Mouse (Mus musculus) embryo, embryonic 9.5 days (tissue): ENCODE results near the gene Arhgap1.

Experiments
- DNase-seq: peaks from one replicate; pipeline ENCODE4 v3.0.0-alpha.2; 2017; ENCODE audit errors: extremely low spot score

Arhgap1 gene

DNA sequence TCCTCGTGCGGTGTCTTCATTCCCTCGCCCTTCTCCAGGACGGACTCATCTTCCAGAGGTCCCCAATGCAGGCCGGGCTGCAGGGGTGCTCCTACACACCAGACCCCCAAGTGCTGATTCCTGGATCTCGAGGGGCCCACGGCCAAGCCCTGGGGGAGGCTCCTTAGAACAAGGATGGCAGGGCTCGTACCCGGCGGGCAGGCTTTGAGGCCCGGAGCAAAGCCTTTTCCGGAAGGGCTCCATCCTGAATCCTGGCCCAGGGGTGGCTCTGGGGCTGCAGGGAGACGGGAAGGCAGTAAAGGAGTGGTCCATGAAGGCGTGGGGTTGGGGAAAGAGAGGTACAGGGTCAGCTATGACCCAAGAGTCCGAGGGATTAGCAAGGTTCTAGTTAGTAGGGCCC, 508 bp upstream of the Arhgap1 start:
- DNase-seq, result peak; percentile 7

DNA sequence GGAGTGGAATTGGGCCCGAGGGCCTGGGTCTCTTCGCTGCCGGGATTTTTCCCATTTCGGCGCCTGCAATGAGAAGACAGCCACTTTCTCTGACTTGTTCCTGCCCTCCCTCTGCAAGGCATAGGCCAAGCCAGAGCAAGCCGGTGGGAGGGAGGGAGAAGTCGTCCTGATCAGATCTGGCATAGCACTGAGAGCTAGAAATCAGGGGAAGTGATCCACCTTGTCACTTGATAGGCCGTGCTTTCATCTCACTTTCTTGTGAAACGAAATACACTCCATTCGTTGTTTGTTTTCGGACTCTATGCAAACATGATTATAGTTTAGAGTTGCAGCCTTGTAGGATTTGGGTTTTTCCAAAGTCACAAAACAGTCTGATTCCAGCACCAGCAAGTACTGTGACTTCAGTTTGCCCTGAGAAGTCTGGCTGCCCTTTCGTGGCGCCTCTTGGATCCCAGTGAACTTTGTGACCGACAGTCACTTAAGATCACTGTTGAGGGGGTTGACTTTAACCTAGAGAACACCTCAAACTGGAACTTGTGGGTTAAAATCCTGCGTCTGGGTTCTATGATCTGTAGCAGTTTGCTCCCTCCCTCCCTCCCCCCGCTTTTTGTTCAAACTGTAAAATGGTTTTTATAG, 818 bp downstream of the Arhgap1 start:
- DNase-seq, result no peak

DNA sequence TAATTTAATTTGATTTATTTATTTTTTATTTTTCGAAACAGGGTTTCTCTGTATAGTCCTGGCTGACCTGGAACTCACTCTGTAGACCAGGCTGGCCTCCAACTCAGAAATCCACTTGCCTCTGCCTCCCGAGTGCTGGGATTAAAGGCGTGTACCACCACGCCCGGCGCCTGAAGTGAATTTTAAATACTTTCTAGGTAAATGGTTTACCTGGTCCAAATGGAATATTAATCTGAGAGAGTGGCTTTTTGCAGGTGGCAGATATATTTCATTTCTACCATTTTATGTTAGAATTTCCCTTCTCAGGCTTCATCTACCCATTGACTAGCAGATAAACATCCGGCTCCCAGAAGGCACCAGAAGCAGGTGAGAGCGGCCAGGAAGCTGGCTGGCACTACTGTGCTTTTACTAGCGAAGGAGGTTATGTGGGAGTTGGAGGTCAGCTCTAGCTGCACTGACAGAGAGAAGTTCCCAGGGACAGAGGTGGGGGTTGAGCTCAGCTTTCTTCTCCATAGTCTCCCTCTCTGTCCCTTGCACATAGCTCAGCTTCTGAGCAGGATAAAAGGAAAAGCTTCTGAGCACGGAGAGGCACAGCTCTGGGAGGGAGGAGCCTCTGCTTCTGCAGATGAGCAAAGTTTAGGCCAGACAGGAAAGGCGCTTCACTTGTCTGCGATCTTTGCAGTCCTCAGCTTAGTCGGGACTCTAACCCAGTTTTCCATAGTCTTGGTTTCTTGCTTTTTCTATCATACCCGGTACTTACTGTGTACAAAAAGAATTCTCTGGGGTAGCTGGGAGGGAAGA, 2.0 kb downstream of the Arhgap1 start:
- DNase-seq, result no peak

DNA sequence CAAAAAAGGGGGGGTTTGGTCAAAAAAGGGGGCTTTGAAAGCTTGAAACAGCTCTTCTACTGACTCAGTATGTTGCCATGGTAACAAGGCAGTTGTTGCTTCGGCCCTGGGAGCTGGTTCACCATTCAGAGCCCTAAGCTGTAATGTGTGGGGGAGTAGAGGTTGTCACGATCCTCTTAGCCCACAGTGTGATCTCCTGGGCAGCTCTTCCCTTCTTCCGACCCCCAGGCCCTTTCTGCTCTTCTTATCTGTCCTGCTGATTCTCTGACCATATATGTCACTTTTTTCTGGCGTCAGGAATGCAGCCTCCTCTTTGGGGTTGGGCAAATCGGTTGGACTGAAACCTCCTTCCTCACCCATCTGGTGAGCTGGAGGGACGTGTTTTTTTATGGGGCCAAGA, 3.2 kb downstream of the Arhgap1 start:
- no peak for DNase-seq

DNA sequence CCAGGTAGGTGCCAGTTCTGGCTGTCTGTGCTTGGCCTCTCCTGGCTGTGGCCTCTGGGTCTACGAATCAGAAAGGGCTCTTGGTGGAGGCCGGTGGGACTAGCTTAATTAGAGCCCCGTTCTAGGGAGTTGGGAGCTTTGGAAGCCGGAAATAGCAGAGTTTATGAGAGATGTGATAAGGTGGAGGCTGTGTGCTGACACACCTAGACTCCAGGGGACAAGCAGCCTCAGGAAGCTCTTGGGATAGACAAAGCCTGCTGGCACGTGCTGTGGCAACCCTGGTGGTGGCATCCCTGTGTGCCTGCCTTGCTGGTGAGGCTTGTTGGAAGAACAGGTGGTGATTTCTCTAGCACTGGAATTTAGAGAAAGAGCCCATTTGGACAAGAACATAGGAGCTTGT, 5.7 kb downstream of the Arhgap1 start:
- DNase-seq, result no peak

DNA sequence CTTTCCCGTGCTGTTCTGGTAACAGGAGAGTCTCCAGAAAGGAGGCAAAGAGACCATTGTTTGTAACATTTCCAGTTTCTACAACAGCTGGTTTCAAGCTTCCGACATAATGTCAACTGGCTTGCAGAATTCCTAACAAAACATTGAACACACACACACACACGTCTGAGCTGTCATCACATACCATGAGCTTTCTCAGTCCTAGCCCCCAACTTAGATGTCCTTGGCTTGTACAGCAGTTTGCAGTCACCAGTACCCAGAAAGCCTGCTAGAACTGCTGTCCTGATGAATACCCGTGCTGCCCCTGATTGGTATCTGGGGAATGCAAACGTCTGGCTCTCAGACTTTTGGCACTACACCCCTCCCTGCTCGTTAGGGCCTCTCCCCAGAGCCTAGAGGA, 6.2 kb downstream of the Arhgap1 start:
- no peak for DNase-seq

DNA sequence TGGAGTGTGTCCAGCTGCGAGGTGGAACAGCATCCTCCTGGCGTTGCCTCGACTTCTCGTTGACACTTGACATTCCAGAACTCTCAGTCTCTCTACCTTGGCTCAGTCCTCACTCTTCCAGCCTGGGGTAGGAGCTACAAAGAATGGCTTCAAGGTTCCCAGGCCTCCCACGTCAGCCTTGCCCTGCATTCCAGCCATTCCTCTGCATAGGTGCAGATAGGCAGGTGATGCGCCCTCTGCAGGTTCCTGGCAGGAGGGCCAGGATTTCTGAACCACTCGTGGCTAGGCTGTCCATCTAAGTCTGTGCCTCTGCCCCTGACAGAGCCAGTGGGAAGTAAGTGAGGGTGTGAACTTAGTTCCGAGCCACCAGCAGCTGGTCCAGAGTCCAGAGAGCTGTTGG, 7.1 kb downstream of the Arhgap1 start:
- no peak for DNase-seq

DNA sequence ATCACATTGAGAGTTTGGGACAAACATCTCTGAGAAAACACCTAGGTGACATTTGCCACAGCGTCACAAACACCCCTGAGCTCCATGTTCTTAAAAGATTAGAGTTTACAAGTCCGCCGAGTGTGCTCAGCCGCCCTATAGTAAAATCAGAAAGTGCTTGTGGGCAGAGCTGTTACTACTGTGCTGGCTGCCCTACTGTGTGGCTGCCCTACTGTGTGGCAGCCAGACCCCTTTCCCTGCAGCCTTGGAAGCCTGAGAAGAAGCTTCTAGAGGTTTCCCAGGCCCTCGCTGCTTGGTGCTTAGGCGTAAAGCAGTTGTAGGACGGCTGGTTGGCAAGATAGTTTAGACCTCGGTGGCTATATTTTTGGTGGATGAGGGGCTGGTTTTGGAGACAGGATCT, 10.0 kb downstream of the Arhgap1 start:
- DNase-seq, result no peak

DNA sequence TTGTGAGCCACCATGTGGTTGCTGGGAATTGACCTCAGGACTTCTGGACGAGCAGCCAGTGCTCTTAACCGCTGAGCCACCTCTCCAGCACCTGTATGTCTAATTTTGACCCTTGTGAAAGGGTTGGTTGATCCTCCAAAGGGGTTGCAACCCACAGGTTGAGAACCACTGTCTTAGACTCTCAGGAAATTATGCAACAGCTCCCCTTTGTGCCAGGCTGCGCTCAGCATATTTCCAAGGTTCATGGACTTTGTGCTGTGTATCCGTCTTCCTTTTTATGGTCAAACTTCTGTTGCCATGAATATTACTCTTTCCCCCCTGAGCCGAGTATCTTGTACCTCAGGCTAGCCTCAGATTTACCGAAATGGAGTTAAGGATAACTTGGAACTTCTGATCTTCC, 11.3 kb downstream of the Arhgap1 start:
- no peak for DNase-seq

DNA sequence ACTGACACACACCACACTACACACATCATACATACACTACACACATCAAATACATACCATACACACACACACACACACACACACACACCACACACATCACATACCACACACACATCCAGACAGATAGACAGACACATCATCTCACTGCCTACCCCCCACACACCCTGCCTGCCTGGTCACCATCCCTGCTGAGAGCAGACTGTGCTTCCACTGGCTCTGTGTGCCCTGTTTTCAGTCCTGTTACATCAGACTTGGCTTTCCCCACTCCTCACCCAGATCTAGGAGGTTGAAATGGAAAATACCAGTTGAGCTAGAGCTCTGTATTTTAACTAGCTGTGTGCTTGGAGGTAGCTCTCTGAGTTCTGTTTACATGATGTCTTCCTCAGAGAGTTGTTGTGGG, 15.1 kb downstream of the Arhgap1 start:
- no peak for DNase-seq

DNA sequence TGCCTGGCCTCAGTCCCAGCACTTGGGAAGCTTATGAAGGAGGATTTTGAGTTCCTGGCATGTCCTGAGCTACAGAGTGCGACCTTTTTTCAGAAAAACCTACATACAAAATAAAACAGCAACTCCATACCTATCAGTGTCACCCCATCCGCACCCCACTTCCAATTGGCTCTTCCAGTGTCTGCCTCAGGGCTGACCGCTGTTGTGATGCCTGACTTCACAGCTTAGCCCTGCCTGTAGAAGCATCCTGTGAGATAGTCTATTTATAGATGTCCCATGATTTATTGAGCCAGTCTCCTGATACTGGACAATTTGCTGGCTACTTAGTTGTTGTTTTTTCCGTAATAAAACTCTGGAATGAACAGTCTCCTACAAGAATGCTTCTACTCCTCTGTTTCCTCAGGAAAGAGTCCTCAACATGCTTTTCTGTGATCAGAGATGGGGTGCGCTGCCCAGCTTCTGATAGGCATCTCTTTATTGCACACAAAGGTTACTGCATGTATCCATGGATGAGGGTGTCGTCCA, 16.8 kb downstream of the Arhgap1 start:
- DNase-seq, result no peak

DNA sequence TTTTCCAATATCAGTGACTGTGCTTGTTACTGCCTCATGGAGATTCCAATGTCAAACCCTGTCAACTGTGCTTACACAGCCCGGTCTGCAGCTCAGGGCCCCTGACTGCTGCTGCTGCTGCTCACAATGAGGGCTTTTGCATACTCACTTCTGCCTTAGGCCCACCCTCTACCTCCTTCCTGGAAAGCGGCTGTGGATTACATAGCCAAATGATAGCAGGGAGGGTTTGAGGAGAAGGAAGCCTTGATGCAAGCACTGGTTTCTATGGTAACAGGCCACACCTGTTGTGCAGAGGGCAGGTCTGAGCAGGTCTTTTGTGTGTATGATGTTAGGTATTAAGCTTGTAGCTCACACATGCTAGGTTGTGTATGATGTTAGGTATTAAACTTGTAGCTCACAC, 18.1 kb downstream of the Arhgap1 start:
- no peak for DNase-seq

DNA sequence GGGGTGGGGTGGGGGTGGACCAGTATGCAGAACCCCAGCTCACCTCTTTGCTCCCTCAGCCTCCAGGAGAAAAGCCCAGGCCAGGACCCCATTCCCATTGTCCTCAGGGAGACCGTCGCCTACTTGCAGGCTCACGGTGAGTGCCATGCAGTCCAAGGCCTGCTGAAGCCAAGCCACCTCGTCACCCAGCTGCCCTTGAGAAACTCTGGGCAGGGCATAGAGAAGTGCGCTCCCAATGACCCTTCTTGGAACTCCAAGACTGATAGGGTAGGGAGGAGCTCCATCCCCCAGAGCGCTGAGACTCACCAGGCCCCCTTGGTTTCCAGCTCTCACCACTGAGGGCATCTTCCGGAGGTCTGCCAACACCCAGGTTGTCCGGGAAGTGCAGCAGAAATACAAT, 19.7 kb downstream of the Arhgap1 start:
- DNase-seq, result no peak

DNA sequence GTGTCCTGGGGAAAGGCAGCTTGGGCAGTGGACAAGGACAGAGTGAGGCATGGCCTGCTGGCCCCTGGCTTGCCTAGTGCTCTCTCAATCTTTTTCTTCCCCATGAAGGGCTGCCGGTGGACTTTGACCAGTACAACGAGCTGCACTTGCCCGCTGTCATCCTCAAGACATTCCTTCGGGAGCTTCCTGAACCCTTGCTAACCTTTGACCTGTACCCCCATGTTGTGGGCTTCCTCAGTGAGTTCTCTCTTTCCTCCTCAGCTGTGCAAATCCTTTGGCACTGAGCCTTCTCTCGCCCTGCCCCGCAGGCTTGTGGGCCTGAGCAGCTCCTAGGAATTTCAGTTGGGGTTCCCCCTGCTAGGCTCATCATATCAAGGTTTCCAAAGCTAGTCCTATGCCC, 20.4 kb downstream of the Arhgap1 start:
- DNase-seq, result no peak

DNA sequence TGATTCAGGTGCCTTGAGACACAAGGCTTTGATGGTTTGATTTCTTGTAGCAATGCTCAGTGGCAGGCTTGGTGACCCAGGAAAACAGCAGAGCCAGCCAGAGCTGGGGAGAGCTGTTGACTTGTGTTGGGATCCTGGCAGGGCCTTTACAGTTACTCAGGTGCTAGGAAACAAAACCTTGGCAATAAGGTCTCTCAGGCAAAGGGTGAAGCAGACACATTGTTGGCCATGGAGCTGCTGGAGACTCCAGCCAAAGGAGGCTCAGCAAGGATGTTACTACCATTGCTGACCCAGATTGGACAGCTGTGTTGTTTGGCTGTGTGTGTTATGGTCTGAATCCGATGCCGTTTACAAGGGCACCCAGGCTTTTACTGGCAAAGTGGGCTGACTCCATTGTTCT, 23.9 kb downstream of the Arhgap1 start:
- DNase-seq, result no peak

DNA sequence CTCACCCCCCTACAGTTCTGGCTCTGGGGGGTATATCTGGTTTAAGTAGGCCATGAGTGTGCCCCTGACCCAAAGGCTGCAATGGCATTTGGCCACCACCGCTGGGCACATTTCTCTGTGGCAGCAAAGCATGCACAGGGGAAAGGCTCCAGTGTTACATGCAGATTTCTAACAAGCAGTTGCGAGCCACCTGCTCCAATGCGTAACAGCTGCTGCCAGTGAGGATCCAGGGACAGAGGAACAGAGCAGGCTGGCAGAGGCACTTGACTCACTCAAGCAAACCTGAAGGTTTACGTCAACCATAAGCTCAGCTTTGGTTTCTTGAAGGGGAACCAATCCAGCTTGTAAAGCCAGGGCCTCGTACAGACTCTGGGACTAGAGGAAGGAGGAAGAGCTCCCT, 25.2 kb downstream of the Arhgap1 start:
- no peak for DNase-seq

DNA sequence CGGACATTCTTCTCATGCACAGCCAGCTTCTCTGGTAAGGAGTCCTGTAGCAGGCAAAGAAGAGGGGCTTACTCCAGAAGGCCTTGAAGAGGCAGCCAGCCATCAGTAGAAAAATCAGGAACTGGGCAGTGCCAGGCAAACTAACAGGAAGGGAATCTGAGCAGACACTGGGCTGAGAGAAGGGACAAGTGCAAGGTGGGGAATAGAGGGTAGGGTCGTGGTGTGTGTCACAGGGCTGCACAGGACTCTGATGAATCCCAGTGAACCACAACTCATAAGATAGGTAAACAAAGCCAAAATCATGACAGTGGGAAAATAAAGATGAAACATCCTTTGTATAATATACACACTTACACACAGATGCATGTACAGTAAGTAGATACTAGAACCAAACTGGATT, 26.8 kb downstream of the Arhgap1 start:
- no peak for DNase-seq

DNA sequence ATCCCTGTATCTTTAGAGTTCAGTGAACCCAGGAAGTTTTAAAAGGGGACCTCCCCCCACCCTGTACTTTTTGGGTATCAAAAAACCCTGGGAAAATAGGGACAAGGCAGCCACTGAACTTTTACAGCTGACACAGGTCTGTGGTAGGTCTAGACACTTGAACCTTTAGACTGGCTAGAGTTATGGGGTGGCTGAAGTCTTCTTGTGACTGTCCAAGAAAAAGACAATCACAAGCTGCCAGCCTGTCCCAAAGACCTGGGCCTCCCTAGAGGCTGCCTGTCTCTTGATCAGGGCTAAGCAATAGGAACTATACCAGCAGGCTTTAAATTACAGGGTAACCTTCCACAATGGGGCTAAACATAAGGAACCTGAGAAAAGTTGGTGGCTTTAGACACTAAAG, 27.3 kb downstream of the Arhgap1 start:
- no peak for DNase-seq

DNA sequence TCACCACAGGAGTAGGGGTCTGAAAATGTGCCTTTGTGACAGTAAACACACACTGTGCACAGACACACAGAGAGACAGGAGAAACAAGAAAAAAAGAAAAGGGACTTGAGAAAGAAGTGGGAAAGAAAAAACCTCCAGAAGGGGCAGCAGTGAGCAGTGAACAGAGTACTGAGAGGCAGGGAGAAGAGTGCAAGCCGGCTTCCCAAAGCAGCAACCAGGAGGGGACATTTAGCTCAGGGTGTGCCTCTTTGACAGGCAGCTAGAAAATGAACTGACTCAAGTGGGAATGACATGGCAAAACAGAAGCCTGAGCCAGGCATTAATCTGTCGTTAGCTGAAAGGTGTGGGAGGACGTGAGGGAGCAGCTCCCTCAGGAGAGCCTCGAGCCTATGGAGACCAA, 33.2 kb downstream of the Arhgap1 start:
- peak; percentile 41 for DNase-seq

DNA sequence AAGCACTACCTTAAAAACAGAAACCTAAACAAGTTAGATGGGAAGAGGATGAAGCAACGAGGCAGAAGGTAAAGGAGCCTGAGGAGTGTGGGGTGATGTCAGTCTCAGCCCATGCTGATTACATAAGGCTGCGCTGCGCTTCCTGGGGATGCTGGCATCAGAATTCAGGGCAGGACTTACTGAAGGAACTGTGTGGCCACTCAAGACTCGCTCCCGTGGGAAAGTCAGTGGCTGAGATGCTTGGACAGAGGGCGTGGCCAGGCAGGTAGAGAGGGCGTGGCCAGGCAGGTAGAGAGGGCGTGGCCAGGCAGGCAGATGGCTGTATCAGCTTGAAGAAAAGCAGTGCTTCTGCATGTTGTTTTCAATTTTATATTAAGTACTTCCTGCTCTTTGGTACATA, 34.3 kb downstream of the Arhgap1 start:
- DNase-seq, result no peak

DNA sequence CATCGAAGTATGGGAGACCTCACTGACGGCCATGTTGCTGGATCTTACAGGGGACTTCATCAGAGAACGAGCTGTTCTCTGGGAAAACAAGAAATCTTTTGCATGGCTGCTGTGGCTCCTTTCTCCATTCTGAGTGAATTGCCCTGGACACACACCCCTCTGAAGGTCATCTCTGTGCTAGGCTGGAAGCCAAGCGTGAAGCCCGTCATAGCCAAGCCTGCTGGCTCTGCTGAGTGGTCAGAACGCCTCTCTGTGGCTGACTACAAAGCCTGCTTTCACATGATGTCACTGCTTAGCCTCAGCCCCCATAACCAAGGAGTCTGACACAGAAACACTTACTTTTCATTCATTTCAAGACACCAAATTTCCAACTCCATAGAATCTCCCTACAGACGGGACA, 39.8 kb downstream of the Arhgap1 start:
- no peak for DNase-seq

DNA sequence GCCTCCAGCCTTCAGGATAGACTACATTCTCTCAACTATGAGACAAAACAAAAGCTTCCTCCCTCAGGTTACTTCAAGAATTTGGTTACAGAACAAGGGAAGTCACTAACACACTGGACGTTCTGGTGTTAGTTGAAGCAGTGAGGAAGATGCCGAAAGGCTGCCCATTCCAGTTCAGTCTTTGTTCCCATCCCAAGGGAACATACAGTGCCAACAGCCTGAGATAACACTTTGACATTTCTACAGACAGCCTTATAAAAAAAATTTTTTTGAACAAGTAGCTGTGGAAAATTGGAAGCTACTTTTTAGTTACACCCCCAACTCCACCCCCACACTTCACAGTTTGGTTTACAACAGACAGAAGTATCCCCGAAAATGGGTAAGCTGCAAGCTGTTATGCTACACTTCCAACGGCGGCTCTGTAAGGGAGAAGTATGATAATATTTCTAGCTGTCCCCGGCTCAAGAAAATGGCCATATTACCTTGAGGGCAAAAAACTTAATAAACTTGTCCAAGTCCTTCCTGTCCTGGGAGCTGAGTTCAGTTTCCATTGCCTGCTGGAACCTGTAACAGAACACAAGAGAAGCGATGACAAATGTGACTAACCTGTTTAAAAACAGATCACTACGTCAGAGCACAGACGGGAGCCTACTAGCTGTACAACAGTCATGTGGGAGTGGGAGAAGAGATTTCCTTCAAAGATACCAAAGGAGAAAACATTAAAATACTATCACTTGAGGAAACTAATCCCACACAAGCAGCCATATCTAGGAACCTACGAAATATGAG, 46.0 kb downstream of the Arhgap1 start:
- DNase-seq, result no peak

DNA sequence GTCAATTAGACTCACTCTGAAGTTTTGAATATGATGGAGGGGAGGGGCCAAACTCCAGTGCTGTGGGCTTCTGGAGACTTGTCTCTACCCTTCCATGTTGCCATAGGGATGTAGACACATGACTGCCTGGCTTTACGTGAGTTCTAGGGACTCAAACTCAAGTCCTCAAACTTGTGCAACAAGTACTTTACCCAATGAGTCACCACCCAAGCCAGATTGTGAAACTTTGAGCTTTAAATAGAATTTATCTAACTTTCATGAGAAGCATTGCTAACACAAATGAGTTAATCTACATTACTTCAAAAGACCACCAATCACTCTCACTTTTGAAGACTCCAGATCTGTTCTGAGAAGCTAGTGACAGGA, 46.5 kb downstream of the Arhgap1 start:
- no peak for DNase-seq
